1 mouse cellular context compared by ENCODE assay signal in the genomic region with DNA sequence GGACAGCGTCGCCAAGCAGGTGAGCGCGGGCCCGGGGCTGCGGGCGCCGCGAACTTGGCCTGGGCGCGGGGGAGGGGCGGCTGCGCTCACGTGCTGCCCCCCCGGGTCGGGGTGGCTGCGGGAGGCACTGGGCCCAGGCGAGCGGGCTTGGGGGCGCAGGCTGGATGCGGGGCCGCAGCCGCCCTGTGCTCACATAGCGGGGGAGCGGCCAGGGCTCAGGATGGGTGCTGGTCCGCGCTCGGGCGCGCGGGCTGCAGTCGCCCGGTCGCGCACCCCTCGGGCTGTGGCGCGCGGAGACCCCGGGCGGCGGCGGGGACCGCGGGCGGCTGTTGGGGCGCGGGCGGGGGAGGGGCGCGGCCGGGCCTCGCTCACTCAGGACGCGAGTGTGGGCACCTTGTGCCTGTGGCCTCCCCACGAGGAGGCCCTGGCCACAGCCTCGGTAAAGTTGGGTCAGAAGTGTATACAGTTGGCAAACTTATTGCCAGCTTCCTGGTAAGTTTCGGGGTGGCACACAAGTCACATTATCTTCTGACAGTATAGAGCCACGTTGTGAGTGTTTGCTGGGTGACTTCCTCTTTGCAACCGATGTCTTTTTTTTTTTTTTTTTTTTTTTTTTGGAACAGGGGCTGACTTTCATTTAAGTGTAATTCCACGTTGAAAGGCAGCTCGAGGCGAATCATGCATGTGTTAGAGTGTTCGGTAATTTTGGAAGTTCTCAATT.
TF ChIP-seq lines count a peak whose summit lies in the region.

No protein-coding gene starts in this region.

TF ChIP-seq in MEL, 35 proteins besides CTCF, POLR2A, EP300 and RAD21 (continued from another document):
- peak; percentile 37; the same call in 1 of the 2 replicates for TF ChIP-seq POLR2AphosphoS5 (IDR thresholded peaks at IDR 0.05; ENCODE audit: borderline replicate concordance, low read depth, low read length)
